Mouse (Mus musculus): ENCODE results near the gene Vmn1r198. TPM values are rescaled to one million over a fixed set of nuclear protein-coding genes. Genes with fewer than 3 reads are reported as not detected.

Gene Vmn1r198
- polyA plus RNA-seq, 2 experiments = not detected

DNA sequence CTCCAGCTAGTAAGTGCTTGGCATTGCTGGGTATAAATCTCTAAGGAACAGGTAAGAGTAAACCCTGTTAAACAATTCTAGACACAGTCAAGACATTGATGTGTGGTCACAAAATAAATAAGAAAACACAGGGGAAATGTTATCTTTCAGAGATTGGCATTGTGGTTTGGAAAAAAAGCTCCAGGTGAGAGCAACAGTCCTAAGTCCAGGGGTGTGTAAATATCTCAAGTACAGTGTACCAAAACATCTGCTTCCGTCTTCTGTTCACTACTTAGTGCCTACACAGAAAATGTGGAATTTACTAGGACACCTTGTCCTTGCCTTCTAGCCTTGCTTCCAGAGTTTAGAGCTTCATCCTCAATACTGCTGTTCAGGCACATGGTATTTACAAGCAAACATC lies 36.9 kb downstream of the Vmn1r198 start:
- WGBS (ENCODE audit: insufficient replicate concordance) = 57% methylated on average over 1 of the region's 1 CpGs
- DNase-seq (ENCODE audit: low read depth in 3 of 3, low spot score in 3 of 3) (no peak), ATAC-seq (ENCODE audit: insufficient read depth) (no peak)
- Histone ChIP-seq H3K4me2 (ENCODE audit: low read depth) (no peak overlapping the region), H3K27ac (no peak overlapping the region), H3K4me1 (replicated peaks; ENCODE audit: control insufficient read depth in 2 of 2, insufficient read depth in 2 of 2, low read length in 1 of 2) (no peaks in the 10 kb centered on the region), H3K27me3 (ENCODE audit: control insufficient read depth, insufficient read depth, low read length) (no peaks in the 10 kb centered on the region), H3K9me3 (ENCODE audit: control insufficient read depth, low read length) (no peaks in the 10 kb centered on the region), H3K9ac (replicated peaks) (no peak overlapping the region), H3K36me3 (replicated peaks; ENCODE audit: control insufficient read depth, insufficient read depth, low read depth) (no peaks in the 10 kb centered on the region), H3K4me3 (ENCODE audit: insufficient read depth in 1 of 2, low read depth in 2 of 2, low read length in 2 of 2) (no peak overlapping the region)
- TF ChIP-seq CTCF (IDR thresholded peaks at IDR 0.05; ENCODE audit: low read depth) (no peak), EP300 (IDR thresholded peaks at IDR 0.05; ENCODE audit: low read depth) (no peak)

DNA sequence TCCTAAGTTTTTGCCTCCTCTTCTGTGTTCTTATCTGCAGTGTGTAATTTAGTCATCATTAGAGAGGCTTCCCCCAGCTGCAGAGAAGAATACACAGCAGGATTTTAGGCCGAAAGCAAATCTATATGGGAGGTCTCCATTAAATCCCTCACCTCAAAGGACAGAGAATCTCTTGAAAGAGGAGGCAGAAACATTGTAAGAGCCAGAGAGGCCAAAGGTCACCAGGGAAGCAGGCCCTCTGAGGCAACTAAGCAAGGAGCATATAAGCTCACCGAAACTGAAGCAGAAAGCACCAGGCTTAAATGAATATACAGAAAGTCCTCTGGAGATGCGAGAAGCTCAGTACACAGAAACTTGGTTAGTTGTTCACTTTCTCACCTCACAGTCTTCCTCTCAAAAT lies 39.9 kb downstream of the Vmn1r198 start, which contains the start of gene Vmn1r200:
Gene Vmn1r200, plus strand, starts transcription at position 301 of the 400 bp plus-strand sequence.
- WGBS (ENCODE audit: insufficient replicate concordance) = 63% methylated on average over 3 of the region's 3 CpGs
- ATAC-seq (ENCODE audit: insufficient read depth) = no peak
- no peaks in the 10 kb centered on the region for H3K27me3 ChIP-seq (ENCODE audit: control insufficient read depth, insufficient read depth, low read length)

DNA sequence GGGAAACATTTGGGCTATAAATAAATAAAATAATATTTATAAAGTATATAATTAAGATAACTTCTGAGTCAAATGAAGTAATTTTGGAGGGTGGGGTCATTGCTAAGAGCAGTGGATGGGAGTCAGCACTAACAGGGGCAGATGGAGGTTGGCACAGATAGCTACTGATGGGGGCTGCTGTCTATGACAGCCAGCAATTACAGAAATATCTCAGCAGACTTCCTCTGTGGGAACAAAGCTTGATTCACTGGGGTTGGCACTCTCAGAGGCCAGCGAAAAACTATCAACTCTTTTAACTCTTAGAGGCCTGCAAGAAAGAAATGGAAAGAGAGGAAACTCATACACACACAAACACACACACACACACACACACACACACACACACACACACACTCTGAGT lies 52.8 kb downstream of the Vmn1r198 start:
- no peaks in the 10 kb centered on the region for H3K4me1 ChIP-seq (replicated peaks; ENCODE audit: control insufficient read depth in 2 of 2, insufficient read depth in 2 of 2, low read length in 1 of 2)
- ATAC-seq (ENCODE audit: insufficient read depth) (no peak), DNase-seq (ENCODE audit: low read depth in 3 of 3, low spot score in 3 of 3) (no peak)
- no peak overlapping the region for H3K4me2 ChIP-seq (ENCODE audit: low read depth)
- H3K27me3 ChIP-seq (ENCODE audit: control insufficient read depth, insufficient read depth, low read length) = no peaks in the 10 kb centered on the region
- WGBS (ENCODE audit: insufficient replicate concordance) = 35% methylated on average over 1 of the region's 1 CpGs
- no peak overlapping the region for H3K27ac ChIP-seq
- TF ChIP-seq CTCF (IDR thresholded peaks at IDR 0.05; ENCODE audit: low read depth) = no peak
- TF ChIP-seq EP300 (IDR thresholded peaks at IDR 0.05; ENCODE audit: low read depth) = no peak
- H3K9ac ChIP-seq (replicated peaks) = no peak overlapping the region
- no peaks in the 10 kb centered on the region for H3K36me3 ChIP-seq (replicated peaks; ENCODE audit: control insufficient read depth, insufficient read depth, low read depth)
- H3K9me3 ChIP-seq (ENCODE audit: control insufficient read depth, low read length) = no peaks in the 10 kb centered on the region
- H3K4me3 ChIP-seq (ENCODE audit: insufficient read depth in 1 of 2, low read depth in 2 of 2, low read length in 2 of 2) = no peak overlapping the region

More for the DNA sequence above, 39.9 kb downstream of the Vmn1r198 start, which contains the start of gene Vmn1r200:
- H3K9me3 ChIP-seq (ENCODE audit: control insufficient read depth, low read length) = no peaks in the 10 kb centered on the region
- TF ChIP-seq CTCF (IDR thresholded peaks at IDR 0.05; ENCODE audit: low read depth) (no peak), EP300 (IDR thresholded peaks at IDR 0.05; ENCODE audit: low read depth) (no peak)
- no peaks in the 10 kb centered on the region for H3K36me3 ChIP-seq (replicated peaks; ENCODE audit: control insufficient read depth, insufficient read depth, low read depth)
- H3K4me3 ChIP-seq (ENCODE audit: insufficient read depth in 1 of 2, low read depth in 2 of 2, low read length in 2 of 2) = no peak within 1 kb of the TSS
- H3K27ac ChIP-seq = no peak within 1 kb of the TSS
- H3K4me1 ChIP-seq (replicated peaks; ENCODE audit: control insufficient read depth in 2 of 2, insufficient read depth in 2 of 2, low read length in 1 of 2) = no peaks in the 10 kb centered on the region
- no peak within 1 kb of the TSS for H3K9ac ChIP-seq (replicated peaks)
- no peak within 1 kb of the TSS for H3K4me2 ChIP-seq (ENCODE audit: low read depth)
- no peak for DNase-seq (ENCODE audit: low read depth in 3 of 3, low spot score in 3 of 3)

Other genes starting within 250 kb of the Vmn1r198 start
- gene Vmn1r189, start 244.5 kb upstream of the Vmn1r198 start, polyA plus RNA-seq (2012; rRNA removed) = not detected in 2 replicates
- gene Vmn1r189, start 244.5 kb upstream of the Vmn1r198 start, polyA plus RNA-seq (2014; fragmentation: Nextera tagmentation; extraction: Ambion mirVana) = not detected in 2 replicates
- gene Vmn1r191, start 166.4 kb upstream of the Vmn1r198 start, polyA plus RNA-seq (2012; rRNA removed) = not detected in 2 replicates
- gene Vmn1r191, start 166.4 kb upstream of the Vmn1r198 start, polyA plus RNA-seq (2014; fragmentation: Nextera tagmentation; extraction: Ambion mirVana) = not detected in 2 replicates
- gene Vmn1r192, start 159.2 kb upstream of the Vmn1r198 start, polyA plus RNA-seq (2012; rRNA removed) = not detected in 2 replicates
- gene Vmn1r192, start 159.2 kb upstream of the Vmn1r198 start, polyA plus RNA-seq (2014; fragmentation: Nextera tagmentation; extraction: Ambion mirVana) = not detected in 2 replicates
- not detected in 2 replicates for gene Vmn1r193, start 127.2 kb upstream of the Vmn1r198 start, polyA plus RNA-seq (2012; rRNA removed)
- not detected in 2 replicates for gene Vmn1r193, start 127.2 kb upstream of the Vmn1r198 start, polyA plus RNA-seq (2014; fragmentation: Nextera tagmentation; extraction: Ambion mirVana)
- not detected in 2 replicates for gene Vmn1r194, start 106.1 kb upstream of the Vmn1r198 start, polyA plus RNA-seq (2012; rRNA removed)
- not detected in 2 replicates for gene Vmn1r194, start 106.1 kb upstream of the Vmn1r198 start, polyA plus RNA-seq (2014; fragmentation: Nextera tagmentation; extraction: Ambion mirVana)
- not detected in 2 replicates for gene Vmn1r195, start 79.8 kb upstream of the Vmn1r198 start, polyA plus RNA-seq (2012; rRNA removed)
- not detected in 2 replicates for gene Vmn1r195, start 79.8 kb upstream of the Vmn1r198 start, polyA plus RNA-seq (2014; fragmentation: Nextera tagmentation; extraction: Ambion mirVana)
- gene Vmn1r196, start 60.4 kb upstream of the Vmn1r198 start, polyA plus RNA-seq (2012; rRNA removed) = not detected in 2 replicates
- not detected in 2 replicates for gene Vmn1r196, start 60.4 kb upstream of the Vmn1r198 start, polyA plus RNA-seq (2014; fragmentation: Nextera tagmentation; extraction: Ambion mirVana)
- gene Vmn1r197, start 25.8 kb upstream of the Vmn1r198 start, polyA plus RNA-seq (2012; rRNA removed) = not detected in 2 replicates
- gene Vmn1r197, start 25.8 kb upstream of the Vmn1r198 start, polyA plus RNA-seq (2014; fragmentation: Nextera tagmentation; extraction: Ambion mirVana) = not detected in 2 replicates
- gene Vmn1r199, start 29.5 kb downstream of the Vmn1r198 start, polyA plus RNA-seq (2012; rRNA removed) = not detected in 2 replicates
- not detected in 2 replicates for gene Vmn1r199, start 29.5 kb downstream of the Vmn1r198 start, polyA plus RNA-seq (2014; fragmentation: Nextera tagmentation; extraction: Ambion mirVana)
- not detected in 2 replicates for gene Vmn1r200, start 40.0 kb downstream of the Vmn1r198 start, polyA plus RNA-seq (2012; rRNA removed)
- gene Vmn1r200, start 40.0 kb downstream of the Vmn1r198 start, polyA plus RNA-seq (2014; fragmentation: Nextera tagmentation; extraction: Ambion mirVana) = not detected in 2 replicates
- gene Vmn1r201, start 121.6 kb downstream of the Vmn1r198 start, polyA plus RNA-seq (2012; rRNA removed) = not detected in 2 replicates
- not detected in 2 replicates for gene Vmn1r201, start 121.6 kb downstream of the Vmn1r198 start, polyA plus RNA-seq (2014; fragmentation: Nextera tagmentation; extraction: Ambion mirVana)
- not detected in 2 replicates for gene Vmn1r202, start 155.0 kb downstream of the Vmn1r198 start, polyA plus RNA-seq (2012; rRNA removed)
- gene Vmn1r202, start 155.0 kb downstream of the Vmn1r198 start, polyA plus RNA-seq (2014; fragmentation: Nextera tagmentation; extraction: Ambion mirVana) = not detected in 2 replicates
- gene Vmn1r203, start 167.8 kb downstream of the Vmn1r198 start, polyA plus RNA-seq (2012; rRNA removed) = not detected in 2 replicates
- not detected in 2 replicates for gene Vmn1r203, start 167.8 kb downstream of the Vmn1r198 start, polyA plus RNA-seq (2014; fragmentation: Nextera tagmentation; extraction: Ambion mirVana)
- gene Vmn1r204, start 202.8 kb downstream of the Vmn1r198 start, polyA plus RNA-seq (2012; rRNA removed) = not detected in 2 replicates
- gene Vmn1r204, start 202.8 kb downstream of the Vmn1r198 start, polyA plus RNA-seq (2014; fragmentation: Nextera tagmentation; extraction: Ambion mirVana) = not detected in 2 replicates
- gene Vmn1r205, start 242.6 kb downstream of the Vmn1r198 start, polyA plus RNA-seq (2012; rRNA removed) = not detected in 2 replicates
- not detected in 2 replicates for gene Vmn1r205, start 242.6 kb downstream of the Vmn1r198 start, polyA plus RNA-seq (2014; fragmentation: Nextera tagmentation; extraction: Ambion mirVana)